Mouse (Mus musculus) embryonic fibroblast, embryonic 13.5 days (primary cell): ENCODE results near the gene Runx1.

Experiments used
- CTCF ChIP-seq: IDR thresholded peaks from 2 replicates; pipeline ENCODE4 v1.5.1; 2011; ENCODE audit warnings: mild to moderate bottlenecking, control low read depth, low read length, moderate library complexity, borderline replicate concordance; ENCODE audit not compliant: insufficient read depth
- POLR2A ChIP-seq: IDR thresholded peaks from 2 replicates; pipeline ENCODE4 v1.6.1; 2011; ENCODE audit warnings: low read depth, mild to moderate bottlenecking, control low read depth, low read length, moderate library complexity

GRCm38 (mm10) chr16:92792905-92793304, 33.0 kb downstream of the Runx1 start:
- TF ChIP-seq CTCF: no peak
- no peak for TF ChIP-seq POLR2A
